Mouse (Mus musculus) embryo, embryonic 10.5 days (tissue): Measurements from ENCODE around the gene Cdh4.

Source experiments
- DNase-seq: peaks from one replicate; pipeline ENCODE4 v3.0.0-alpha.2; 2015; ENCODE audit warnings: low spot score

Cdh4 gene

DNA sequence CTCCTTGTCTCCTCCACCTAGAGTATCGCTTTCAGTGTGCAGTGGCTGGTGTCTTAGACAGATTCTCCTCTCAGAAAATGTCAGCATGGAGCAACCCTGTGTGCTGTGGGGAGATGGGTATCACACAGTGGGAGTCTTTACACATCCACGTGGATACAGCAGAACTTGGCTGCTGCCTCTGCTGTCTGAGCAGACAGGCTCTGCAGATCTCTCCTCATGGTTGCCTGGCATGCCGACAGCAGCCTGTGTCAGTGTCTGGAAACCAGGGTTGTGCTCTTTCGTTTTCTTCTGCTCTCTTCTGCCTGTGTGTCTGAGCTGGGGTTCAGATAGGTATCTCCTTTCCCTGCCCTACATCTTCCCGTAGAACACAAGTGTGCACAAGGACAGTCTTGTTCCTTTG is 237.6 kb downstream of the Cdh4 start:
- no peak for DNase-seq

DNA sequence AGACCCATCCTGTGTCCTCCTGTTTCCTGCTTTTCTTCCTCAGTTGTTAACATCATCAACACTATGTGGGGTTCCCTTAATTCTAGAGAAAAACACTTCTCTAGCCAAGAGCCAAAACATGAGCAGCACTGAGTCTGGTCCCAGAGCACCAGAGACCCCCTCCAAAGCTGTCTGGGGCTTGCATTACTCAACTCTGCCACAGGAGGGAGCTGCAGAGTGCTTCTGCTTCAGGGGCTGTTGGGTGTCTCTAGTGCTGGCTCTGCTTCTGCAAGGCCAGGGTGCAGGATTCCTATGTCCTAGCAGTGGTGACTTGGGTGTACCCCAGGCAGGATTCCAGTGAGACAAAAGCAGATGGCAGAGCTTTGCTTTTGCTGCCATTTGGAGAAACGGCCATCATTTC is 239.2 kb downstream of the Cdh4 start:
- peak; percentile 58 for DNase-seq

DNA sequence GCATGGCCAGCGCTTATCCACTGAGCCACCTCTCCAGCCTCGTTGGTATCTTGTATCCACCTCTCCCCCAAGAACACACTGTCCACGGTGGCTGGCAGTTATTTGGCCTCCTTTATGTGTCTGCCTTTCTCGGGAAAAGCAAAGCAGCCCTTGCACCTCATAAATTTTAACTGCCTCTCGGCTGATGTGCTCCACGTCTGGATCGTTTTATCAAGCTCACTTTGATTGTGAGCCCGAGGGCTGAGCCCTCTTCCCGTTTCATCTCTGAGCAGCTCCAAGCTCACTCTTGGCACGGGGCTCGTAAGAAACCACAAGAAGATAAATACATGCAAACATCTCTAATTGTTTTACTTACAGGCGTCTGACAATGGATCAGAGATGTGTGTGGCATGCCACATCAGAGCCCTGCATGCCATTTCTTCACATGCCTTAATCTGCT is 245.0 kb downstream of the Cdh4 start:
- DNase-seq, result no peak

DNA sequence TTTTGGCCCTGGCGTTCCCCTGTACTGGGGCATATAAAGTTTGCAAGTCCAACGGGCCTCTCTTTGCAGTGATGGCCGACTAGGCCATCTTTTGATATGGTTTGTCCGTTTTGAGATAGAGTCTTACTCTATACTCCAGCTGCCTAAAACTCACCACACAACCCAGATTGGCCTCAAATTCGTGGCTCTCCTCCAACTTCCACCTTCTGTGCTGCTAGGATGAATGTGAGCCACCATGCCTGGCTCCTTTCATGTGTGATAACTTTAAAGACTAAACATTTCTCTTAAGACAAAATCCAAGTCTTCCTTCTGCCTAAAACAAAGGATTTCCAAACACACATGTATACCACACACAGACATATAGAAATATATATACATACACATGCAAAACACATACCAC is 246.7 kb downstream of the Cdh4 start:
- no peak for DNase-seq

DNA sequence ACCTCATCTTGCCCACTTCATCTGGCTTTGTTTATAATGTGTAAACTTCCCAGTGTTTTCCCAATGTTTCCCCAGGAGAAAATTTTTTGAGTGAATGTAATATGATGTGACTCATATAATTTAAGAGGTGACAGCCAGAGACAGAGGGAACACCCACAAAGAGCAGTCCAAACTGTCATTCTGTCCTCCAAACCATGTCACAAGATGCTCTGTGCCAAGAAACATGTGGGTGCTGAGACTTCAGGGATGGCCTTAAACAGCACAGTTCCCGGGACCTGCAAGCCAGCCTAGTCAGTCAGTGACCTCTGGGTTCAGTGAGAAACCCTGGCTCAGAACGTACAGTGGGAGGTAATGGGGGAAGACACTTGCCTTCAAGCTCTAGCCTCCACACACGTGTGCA is 247.5 kb downstream of the Cdh4 start:
- no peak for DNase-seq

DNA sequence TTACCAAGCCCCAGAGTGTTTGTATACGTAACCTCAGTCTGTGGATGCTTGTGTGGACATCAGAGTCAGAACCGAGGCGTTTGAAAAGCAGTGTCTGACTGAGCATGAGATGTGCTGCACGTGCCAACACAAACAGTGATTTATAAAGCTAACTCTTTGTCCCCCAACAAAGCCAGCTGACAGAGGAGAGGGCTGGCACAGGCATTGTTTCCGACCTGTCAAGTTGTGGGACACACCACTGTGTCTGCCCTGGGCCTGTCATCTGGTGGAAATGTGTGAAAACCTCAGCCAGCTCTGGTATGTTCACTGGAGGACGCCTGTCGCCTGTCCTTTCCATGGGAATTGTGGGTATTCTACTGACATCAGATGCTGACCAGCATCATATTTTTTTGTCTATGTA is 248.3 kb downstream of the Cdh4 start:
- no peak for DNase-seq

DNA sequence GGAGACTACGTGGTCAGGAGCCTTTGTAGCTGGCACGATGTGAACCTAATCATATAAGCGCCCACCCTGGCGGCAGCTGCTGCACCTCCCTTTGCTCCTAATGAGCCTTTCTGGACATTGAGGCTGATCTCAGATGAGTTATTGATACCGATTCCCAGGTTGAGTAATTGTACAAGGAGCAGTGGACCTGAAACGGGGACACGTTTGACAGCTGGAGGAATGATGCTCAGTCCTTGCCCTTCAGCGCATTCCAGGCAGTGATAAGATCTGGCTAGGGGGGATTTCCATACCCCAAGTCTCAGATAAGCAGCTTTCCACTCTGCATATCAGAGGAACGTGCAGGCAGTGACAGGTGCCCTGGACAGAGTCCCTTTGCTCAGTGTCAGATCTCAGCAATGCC is 252.7 kb downstream of the Cdh4 start:
- DNase-seq, result no peak

DNA sequence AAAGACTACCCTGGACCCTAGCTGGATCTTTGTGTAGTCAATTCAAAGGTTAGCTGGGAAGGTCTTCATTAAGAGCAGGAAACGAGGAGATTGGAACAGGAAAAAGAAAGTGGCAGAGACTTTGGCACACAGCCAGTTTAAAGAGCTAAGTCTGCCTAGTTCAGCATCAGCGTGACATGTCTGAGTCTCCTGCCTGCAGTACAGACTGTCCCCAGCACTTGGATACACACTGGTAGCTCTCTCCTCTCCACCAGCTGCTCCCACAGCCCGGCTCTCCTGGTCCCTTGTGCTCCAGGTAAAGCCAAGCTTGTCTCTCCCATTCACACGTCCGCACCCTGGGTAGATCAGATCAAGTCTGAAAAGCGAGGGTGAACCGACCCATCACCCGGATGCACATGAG is 255.4 kb downstream of the Cdh4 start:
- DNase-seq, result no peak

DNA sequence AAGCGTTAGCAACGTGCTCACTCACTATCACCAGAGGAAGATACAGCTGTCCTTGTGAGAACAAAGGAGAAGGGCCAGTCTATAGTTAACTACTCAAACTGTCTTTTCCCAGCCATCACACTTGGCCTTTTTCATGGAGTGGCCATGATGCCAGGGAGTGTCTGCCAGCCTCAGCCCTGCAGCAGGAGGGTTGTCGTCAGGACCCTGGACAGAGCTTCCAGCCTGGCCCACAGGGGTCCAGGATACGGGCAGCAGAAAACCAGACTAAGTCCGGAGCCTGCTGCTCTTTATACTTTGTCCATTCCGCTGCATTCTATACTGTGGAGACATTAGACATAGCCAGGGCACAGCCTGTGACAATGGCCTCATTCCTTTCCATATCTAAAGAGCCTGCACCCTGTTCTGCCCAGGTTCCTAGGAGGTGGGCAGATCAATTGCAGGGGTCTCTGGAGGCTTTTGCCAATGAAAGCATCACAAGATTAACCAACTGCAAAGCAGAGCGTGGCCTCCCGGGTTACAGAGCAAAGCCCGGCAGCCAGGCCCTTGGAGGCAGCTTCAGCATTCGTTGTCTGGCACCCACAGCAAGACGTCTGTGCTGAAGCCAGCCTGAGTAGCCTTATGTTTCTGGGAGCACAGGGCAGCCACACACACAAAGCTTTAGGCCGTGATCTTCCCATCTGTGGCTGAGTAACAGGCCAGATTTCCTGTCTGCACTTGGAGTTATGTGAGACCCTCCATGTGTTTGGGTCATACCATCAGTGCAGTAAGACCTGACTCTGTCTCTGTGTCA is 256.2 kb downstream of the Cdh4 start:
- peak; percentile 65 for DNase-seq

DNA sequence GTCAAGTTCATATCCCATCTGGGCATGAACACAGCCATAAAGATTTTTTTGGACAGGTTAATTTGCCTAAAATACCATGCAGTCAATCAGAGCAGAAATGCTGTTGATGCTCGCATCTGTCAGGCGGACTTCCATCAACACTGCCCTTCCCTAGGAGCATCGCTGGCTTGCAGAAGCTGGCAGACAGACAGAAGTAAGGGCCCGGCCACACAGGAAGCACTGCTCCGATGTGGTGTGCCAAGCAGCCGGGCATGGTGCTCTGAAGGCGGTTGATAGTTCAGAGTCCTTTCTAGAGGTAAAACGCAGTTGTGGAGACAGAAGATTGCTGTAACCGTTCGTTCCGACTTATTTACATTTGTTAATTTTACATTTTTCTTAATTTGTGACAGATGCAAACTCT is 262.8 kb downstream of the Cdh4 start:
- DNase-seq, result no peak

DNA sequence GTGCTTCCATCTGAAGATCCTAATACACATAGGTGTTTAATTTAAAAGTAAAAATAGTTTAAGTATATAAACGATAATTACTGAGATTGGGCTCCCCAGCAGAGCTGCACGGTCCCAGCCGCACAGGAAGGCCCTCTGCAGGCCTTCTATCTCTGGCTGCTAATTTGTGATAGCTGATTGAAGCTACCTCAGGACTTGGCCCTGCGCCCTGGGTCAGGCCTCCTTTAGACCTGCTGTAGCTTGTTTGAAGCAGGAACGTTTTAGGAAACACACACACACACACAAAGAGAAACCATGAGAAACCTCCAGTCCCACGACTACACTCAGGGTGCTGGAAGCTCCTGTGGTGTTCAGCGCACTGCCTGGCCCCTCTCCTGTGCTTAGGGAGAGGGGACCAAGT is 263.2 kb downstream of the Cdh4 start:
- DNase-seq, result no peak

DNA sequence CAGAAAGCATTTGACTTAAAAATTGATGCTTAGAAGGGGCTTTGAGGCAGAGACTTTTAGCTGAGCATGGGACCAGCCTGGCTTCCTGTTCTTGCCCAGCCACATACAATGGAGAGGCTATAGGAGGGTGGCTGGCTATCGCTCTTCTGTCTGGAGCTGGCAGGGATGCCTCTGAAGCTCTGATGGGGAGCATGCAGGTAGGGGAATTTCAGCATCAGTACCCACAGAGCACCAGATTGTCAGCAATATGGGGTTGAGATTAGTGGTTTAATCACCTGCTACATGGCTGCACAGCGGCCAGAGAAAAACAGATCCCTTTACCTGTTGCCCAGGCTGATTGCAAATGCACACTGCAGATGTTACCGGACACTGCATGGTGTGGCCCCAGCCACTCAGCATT is 264.4 kb downstream of the Cdh4 start:
- DNase-seq, result no peak

DNA sequence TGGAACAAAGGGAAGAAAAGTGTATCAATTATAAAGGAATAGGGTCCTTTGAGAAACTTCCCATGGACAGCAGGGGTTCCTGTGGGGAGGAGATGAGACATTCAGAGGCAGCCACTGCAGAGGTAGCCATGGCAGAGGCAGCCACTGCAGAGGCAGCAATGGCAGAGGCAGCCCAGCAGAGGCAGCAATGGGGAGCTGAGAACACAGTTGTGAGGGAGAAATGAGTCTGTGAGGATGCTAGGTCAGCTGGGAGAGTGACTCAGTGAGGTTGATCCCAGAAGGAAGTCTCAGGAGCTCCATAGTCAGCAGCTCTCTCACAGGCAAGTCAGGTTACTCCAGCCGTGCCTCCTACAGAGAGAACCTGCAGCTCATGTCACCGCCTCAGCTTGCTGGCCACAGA is 266.9 kb downstream of the Cdh4 start:
- DNase-seq, result no peak

DNA sequence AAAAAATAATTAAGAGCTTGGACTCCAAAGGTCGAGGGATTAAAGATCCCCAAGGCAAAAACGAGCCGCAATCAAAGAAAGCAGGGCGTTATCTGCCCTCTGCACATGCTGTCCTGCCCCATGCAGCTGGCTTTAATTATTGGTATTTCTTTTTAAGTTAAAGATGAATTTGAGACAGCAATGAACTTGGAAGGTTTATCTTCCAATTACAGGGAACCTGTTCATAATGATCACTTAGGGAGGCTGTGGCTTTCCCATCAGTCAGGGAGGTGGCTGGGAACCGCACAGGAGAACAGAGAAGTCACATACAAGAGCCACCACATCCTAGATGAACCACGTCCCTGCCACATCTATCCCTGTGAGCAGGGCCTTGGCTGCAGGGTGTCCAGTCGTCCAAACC is 270.5 kb downstream of the Cdh4 start:
- no peak for DNase-seq

DNA sequence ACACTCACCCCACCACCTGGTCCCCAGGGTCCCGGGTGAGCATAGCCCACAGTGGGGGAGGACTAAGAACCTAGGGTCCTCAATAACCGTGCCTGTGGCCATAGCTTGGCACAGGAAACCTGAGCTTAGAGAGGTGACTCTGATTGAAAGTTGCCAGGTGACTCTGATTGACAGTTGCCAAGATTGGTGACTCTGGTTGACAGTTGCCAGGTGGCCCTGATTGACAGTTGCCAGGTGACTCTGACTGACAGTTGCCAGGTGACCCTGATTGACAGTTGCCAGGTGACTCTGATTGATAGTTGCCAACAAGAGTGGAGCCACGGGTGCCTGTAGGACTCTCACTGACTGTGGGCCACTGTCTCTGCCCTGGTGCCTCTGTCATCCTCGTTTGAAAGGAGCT is 271.1 kb downstream of the Cdh4 start:
- no peak for DNase-seq

DNA sequence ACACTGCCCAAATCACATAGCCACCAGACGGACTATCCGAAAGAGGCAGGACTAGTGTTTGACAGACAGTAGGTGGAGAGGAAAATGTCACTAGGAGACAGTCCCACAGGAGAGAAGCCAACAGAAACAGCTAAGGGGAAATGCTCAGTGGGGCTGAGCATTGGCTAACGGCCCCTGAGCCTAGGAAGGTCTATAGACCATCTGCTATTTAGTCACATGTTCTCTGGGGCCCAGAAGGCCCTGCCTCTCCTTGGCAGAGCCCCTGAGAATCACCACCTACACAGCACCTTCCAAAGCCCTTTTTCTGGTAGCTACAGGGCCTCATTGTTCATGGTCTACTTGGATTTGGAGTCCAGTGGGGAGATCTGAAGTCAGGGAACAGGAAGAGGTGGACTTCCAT is 271.9 kb downstream of the Cdh4 start:
- DNase-seq, result no peak

DNA sequence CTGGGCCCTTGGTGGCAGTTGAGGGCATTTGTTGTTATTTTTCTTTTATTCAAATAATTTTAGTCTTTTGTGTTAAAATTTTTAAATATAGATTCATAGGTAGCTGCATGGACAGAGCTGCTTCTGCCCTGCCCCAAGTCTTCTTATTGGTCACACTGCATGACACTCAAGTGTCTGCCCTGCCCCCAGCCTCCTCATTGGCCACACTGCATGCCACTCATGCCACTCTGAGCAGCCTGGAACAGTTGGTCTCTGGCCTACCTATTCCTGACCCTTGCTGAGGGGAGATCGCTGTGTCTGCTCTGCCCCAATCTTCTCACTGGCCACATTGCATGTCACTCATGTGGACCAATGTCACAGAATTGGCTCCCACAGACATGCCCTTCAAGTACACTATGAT is 273.1 kb downstream of the Cdh4 start:
- DNase-seq, result no peak

DNA sequence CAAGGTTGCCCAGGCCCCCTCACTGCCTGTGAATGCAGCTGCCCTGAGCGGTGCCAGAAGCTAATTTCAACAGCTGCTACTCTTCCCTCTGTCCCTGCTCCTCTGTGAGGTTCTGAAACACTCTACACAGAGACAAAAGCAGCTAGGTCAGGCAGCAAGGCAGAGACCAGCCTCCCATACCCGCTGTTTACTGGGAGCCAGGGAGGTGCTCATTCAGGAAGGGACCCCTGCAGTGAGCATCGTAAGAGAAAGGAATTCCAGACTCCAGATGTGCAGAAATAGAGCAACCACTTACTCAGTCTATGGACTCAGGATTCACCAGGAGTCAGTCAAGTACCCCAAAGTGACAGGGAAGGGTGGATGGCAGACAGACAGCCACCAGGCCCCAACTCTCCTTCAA is 278.1 kb downstream of the Cdh4 start:
- DNase-seq, result no peak

DNA sequence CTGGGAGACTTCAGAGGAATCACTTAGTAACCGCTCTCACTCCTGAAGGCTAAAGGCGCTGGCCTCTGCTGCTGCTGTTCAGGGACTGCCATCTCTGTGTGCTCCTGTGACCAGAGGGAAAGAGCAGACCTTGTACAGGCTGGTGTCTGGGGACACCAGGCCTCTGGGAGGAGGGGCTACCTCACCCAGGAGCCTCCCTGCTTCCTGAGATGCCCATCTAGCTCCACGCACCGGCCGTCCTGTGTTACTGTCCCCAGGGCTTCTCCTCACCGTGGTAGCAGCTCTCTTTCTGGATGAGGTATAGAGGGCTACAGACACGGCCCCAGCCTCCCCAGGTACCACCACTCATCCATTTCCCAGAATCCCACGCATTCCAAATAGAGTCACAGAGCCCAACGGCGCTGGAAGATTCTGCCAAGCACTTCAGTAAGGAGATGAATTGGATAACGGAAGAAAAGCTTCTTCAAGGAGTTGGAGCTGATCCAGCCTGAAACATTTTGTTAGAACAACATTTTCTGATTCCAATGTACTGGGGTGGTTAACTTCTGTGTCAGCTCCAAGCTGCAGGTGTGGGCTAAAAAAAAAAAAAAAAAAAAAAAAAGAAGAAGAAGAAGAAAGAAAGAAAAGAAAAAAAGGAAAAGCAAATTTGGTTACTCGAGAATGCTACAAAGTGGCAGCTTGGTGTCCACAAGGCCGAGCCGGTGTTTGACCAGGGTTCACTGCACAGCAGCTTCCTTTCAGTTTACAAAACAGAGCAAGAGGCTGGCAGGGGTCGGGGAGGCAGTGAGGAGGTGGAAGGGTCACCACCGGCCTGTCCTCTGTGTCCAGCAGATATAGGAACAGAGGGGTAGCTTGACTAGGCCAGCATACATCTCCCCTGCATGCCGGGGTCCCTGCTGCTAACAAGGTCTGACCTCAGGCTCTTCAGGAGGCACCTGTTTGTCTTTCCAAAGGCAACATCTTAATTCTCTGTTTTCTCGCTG is 279.6 kb downstream of the Cdh4 start:
- no peak for DNase-seq

DNA sequence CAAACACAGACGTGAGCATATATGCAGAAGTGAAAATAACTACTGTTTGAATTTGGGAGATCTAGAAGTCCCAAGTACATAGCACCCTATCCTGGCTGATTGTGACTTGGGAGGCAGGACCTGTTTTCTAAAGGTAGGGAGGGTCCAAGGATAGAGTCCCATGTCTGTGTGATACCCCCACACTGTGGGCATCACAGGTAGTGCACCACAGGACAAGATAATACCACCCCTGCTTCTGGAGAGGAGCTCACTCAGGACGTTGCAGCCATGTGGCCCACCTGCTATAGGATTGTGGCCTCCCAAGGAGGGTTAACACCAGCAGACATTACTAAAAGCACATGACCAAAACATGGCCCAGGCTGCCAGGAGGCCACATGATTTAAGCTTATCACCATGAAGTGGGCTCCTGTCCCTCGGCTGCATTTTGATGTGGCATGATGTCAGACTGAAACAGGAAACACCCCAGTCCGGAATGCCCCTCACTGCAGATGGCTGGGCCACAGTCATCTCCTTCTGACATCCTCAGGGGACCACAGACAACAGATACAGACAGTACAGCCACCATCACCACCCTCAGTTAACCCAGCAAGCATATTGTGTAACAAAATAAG is 280.6 kb downstream of the Cdh4 start:
- no peak for DNase-seq

DNA sequence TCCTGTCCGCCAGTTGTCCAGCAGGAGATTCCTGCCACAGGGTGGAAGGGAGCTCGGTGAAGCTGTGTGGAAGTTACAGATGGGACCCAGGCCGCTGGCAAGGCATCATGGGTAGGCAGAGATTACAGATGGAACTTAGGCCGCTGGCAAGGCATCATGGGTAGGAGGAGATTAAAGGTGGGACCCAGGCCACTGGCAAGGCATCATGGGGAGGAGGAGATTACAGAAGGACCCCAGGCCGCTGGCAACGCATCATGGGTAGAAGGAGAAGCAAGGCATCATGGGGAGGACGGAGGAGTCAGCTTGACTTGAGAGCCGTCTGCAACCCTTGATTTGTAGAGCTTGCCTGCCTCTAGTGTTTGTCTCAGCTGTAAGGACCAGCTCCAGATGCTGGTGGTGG is 281.2 kb downstream of the Cdh4 start:
- no peak for DNase-seq

DNA sequence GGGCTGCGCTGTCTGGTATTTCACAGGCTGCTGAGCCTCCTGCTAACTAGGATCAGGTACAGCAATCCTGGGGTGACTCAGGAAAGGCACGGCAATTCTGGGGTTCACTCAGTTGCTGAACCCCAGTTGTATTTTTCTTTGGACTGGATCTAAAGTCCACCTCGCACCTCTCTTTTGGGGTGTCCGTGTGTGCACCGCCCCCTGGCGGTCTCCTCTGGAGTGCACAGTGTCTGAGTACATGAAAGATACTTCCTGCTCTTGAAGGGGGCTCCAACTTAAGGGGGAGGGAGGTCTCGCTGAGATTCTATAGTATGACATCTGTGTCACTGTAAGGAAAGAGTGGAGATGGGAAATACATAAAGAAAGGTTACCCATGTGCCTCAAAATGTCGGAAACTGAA is 286.8 kb downstream of the Cdh4 start:
- DNase-seq, result peak; percentile 42

DNA sequence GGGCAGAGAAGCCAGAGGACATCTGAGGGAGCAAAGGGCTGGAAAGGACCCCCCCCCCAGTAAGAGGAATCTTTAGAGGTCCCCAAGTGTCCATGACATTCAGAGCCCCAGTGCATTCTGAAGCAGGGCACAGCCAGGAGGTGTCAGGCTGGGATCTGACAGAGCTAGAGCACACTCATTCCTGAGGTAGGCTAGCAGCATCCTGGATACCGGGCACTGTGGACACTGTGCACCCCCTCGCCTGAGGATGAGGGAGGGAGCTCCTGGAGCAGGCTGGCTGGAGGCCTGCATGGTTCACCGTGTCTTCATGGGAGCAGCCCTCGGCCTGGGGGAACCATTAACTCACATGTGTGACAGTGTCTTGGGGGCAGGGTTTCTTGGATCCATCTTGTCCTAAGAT is 287.6 kb downstream of the Cdh4 start:
- DNase-seq, result no peak
